In the genomic region with DNA sequence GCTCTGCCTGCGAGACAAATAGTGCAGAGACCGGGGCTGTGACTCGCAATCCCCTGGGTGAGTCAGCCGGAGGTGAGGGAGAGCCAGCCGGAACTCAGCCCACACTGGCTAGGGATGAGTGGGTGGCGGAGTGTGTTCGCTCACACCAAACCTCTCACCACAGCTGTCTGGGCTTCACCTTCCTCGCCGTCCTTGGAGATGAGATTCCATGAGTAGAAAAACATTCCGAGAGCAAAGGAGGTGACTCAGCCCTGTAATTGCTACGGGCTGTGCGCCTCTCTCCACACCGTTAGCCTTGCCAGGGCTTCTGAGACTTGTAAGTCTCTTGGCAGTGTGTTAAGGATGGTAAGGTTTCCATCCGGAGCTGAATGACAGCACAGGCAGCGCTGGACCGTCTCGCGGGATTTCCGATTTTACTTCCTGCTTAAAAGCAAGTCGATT, we compare ENCODE assay signal across 9 mouse cellular contexts.
DNase-seq lines count a peak whose midpoint lies in the region; TF ChIP-seq lines count a peak whose summit lies in the region.
"Had no signal": no experiment of that assay in that cellular context is flagged by ENCODE, and none has a peak within 500 bp of the region (broad histone marks: within the 10 kb centered on the region; RNA-seq: fewer than 3 reads in every experiment).

No protein-coding gene starts in this region.

- whole genome bisulfite sequencing in heart, embryonic 10.5 days, result 71% methylated on average over 20 of the region's 20 CpGs
- 91% methylated on average over 20 of the region's 20 CpGs for WGBS in forebrain, embryonic 10.5 days

- no peaks in the 10 kb centered on the region for H3K36me3 ChIP-seq in heart, embryonic 10.5 days
- H3K36me3 ChIP-seq in forebrain, embryonic 10.5 days (replicated peaks), result no peaks in the 10 kb centered on the region
- H3K36me3 ChIP-seq: neural tube, embryonic 13.5 days had no signal

- no peaks in the 10 kb centered on the region for H3K4me1 ChIP-seq in heart, embryonic 10.5 days
- no peaks in the 10 kb centered on the region for H3K4me1 ChIP-seq in forebrain, embryonic 10.5 days
- H3K4me1 ChIP-seq: neural tube, embryonic 13.5 days had no signal

- no peaks in the 10 kb centered on the region for H3K27me3 ChIP-seq in heart, embryonic 10.5 days (ENCODE audit: insufficient read depth, poor library complexity, severe bottlenecking)
- no peaks in the 10 kb centered on the region for H3K27me3 ChIP-seq in forebrain, embryonic 10.5 days (ENCODE audit: poor library complexity, severe bottlenecking)
- H3K27me3 ChIP-seq: neural tube, embryonic 13.5 days had no signal

- H3K4me3 ChIP-seq in heart, embryonic 10.5 days, result no peak overlapping the region
- H3K4me3 ChIP-seq in gastrocnemius, adult 2 months, result peak overlapping the region; percentile 55
- H3K4me3 ChIP-seq in forebrain, embryonic 10.5 days, result no peak overlapping the region
- H3K4me3 ChIP-seq: neural tube, embryonic 13.5 days had no signal

- intact Hi-C loops in gastrocnemius, adult 2 months (cut with DNase I), result no loop called here
- intact Hi-C loops in left cerebral cortex, postnatal 14 days (cut with DNase I), result no loop called here

- no peaks in the 10 kb centered on the region for H3K9me3 ChIP-seq in heart, embryonic 10.5 days
- no peaks in the 10 kb centered on the region for H3K9me3 ChIP-seq in forebrain, embryonic 10.5 days
- H3K9me3 ChIP-seq: neural tube, embryonic 13.5 days had no signal

- DNase-seq in heart, adult 18-20 months, result peak; percentile 3 to 7
- DNase-seq in heart, embryonic 10.5 days (ENCODE audit: low spot score), result no peak
- peak; percentile 95 for DNase-seq in NIH3T3 (ENCODE audit: low read depth)
- DNase-seq in gastrocnemius, adult 2 months, result peak; percentile 73
- DNase-seq in left cerebral cortex, postnatal 14 days (ENCODE audit: low spot score in 2 of 2), result peak; percentile 20 to 56
- DNase-seq in forebrain, embryonic 10.5 days (ENCODE audit: extremely low spot score, low spot score), result no peak
- DNase-seq in cerebellum, adult 8-10 months, result no peak
- no peak for DNase-seq in thymus, postnatal 14 days

- H3K27ac ChIP-seq in heart, embryonic 10.5 days, result no peak overlapping the region
- H3K27ac ChIP-seq in gastrocnemius, adult 2 months, result peak overlapping the region; percentile 84
- H3K27ac ChIP-seq in forebrain, embryonic 10.5 days, result no peak overlapping the region
- H3K27ac ChIP-seq: neural tube, embryonic 13.5 days had no signal

- TF ChIP-seq CTCF in gastrocnemius, adult 2 months (IDR thresholded peaks at IDR 0.05), result no peak

Comparison
In these comparisons a context has a peak if more than half of its experiments do, and no peak if none do; other contexts are left out.
1. DNase-seq: peak in heart, adult 18-20 months (2 of 2), NIH3T3 (single experiment), gastrocnemius, adult 2 months (single experiment) and left cerebral cortex, postnatal 14 days (2 of 2); none in heart, embryonic 10.5 days (single experiment), forebrain, embryonic 10.5 days (single experiment), cerebellum, adult 8-10 months (single experiment) and thymus, postnatal 14 days (single experiment).